Mouse (Mus musculus) bone marrow macrophage, adult 2 months (primary cell): ENCODE measurements around the gene Mrps12.

Experiments used
- CTCF ChIP-seq: IDR thresholded peaks from 2 replicates; pipeline ENCODE4 v1.5.1; 2012; ENCODE audit warnings: low read depth, mild to moderate bottlenecking, low read length, moderate library complexity
- POLR2A ChIP-seq: IDR thresholded peaks from 2 replicates; pipeline ENCODE4 v1.6.1; 2012; ENCODE audit warnings: mild to moderate bottlenecking, low read depth, low read length, borderline replicate concordance

DNA sequence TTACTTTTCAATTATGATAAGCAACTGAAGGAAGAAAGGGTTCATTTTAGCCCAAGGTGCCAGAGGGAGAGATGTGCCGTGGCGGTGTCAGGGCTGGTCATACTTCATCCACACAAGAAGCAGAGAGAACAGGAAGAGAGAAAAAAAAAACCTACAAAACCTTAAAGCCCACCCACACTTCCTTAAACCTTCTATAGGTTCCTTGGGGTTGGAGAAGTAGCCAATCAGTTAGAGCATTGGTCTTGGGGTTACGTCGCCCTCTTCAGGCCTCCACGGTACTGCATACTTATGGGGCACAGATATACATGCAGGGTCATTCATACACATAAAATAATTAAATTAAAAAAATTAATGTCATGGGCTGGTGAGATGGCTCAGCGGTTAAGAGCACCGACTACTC, 19.5 kb downstream of the Mrps12 start:
- TF ChIP-seq CTCF (no peak), POLR2A (no peak)
